Comparison of ENCODE assay signal across 9 mouse cellular contexts in the genomic region with DNA sequence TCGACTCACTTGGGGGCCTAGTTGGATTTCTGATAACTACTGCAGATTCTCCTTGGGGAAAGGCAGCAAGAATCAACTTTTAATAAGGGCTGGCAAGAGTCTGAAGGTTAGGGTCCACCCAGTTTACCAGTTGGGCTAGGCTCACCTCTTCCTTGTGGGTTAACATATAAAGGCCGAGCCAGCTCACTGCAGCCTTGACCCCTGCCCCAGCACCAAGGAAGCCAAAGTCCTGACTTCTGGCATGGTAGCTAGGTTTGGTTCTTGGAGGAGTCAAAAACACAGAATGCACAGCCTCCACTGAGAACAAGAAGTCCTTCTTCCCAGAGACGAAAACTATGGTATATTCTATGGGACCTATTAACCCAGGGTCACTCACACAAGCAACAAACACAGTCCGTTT. TPM values are rescaled to one million over a fixed set of nuclear protein-coding genes. Genes with fewer than 3 reads are reported as not detected.
DNase-seq lines count a peak whose midpoint lies in the region; ATAC-seq lines count a peak whose summit lies in the region.
"Had no signal": no experiment of that assay in that cellular context is flagged by ENCODE, and none has a peak within 500 bp of the region (broad histone marks: within the 10 kb centered on the region; RNA-seq: fewer than 3 reads in every experiment).

No protein-coding gene starts in this region.

- no peak overlapping the region for H3K9ac ChIP-seq in heart, embryonic 11.5 days (ENCODE audit: low read depth, low read length)

- H3K4me1 ChIP-seq in heart, embryonic 11.5 days (ENCODE audit: control insufficient read depth, insufficient read depth, low read length) = peaks cover 15% of the 10 kb centered on the region
- peaks cover 25% of the 10 kb centered on the region for H3K4me1 ChIP-seq in limb, embryonic 10.5 days

- no peak overlapping the region for H3K27ac ChIP-seq in heart, embryonic 11.5 days (ENCODE audit: low read depth, low read length)
- H3K27ac ChIP-seq in limb, embryonic 10.5 days = no peak overlapping the region

- H3K36me3 ChIP-seq in heart, embryonic 11.5 days (ENCODE audit: control insufficient read depth, insufficient read depth, low read length) = peaks cover 15% of the 10 kb centered on the region
- H3K36me3 ChIP-seq in limb, embryonic 10.5 days = peaks cover 46% of the 10 kb centered on the region

- intact Hi-C loops in heart, postnatal 25 days (cut with DNase I) = loop anchor here (5.0 kb wide), 1 partner anchor 76 kb away; no protein-coding TSS in a partner anchor
- intact Hi-C loops in left cerebral cortex, postnatal 25 days (cut with DNase I) = no loop called here

- no peak for DNase-seq in heart, postnatal 25 days (ENCODE audit: low spot score)
- DNase-seq in urinary bladder, adult 2 months (ENCODE audit: low spot score) = peak; percentile 18
- DNase-seq in urinary bladder, postnatal 4 days (ENCODE audit: low spot score in 2 of 2) = no peak
- no peak for DNase-seq in limb, embryonic 10.5 days (ENCODE audit: low spot score)
- no peak for DNase-seq in ovary, adult 18-20 months (ENCODE audit: low spot score)
- DNase-seq in left cerebral cortex, postnatal 25 days (ENCODE audit: low spot score in 2 of 2) = no peak
- no peak for DNase-seq in thymus, postnatal 4 days

- ATAC-seq in heart, embryonic 11.5 days (replicated peaks; ENCODE audit: insufficient number of reproducible peaks, low FRiP score, low TSS enrichment) = no peak

- WGBS in heart, embryonic 11.5 days (ENCODE audit: insufficient replicate concordance) = 58% methylated on average over 4 of the region's 4 CpGs
- 67% methylated on average over 4 of the region's 4 CpGs for WGBS in limb, embryonic 10.5 days

- H3K27me3 ChIP-seq in heart, embryonic 11.5 days (ENCODE audit: control insufficient read depth, insufficient read depth, low read length) = no peaks in the 10 kb centered on the region
- H3K27me3 ChIP-seq in limb, embryonic 10.5 days (ENCODE audit: low read depth, poor library complexity, severe bottlenecking) = no peaks in the 10 kb centered on the region

- H3K4me3 ChIP-seq in heart, embryonic 11.5 days (ENCODE audit: low read depth, low read length) = no peak overlapping the region
- H3K4me3 ChIP-seq in limb, embryonic 10.5 days = peak overlapping the region; percentile 72

- H3K9me3 ChIP-seq in heart, embryonic 11.5 days (replicated peaks; ENCODE audit: control insufficient read depth, low read length) = no peaks in the 10 kb centered on the region
- no peaks in the 10 kb centered on the region for H3K9me3 ChIP-seq in limb, embryonic 10.5 days (replicated peaks)

- peak overlapping the region; percentile 99 for H3K4me2 ChIP-seq in heart, embryonic 11.5 days

RNA-seq across cellular contexts. Expression of a gene that starts 0.4 kb away (rescaled TPM):
- 2.7 and 3.1 TPM in 2 replicates for polyA plus RNA-seq in heart, embryonic 11.5 days (2014; fragmentation: Nextera tagmentation; extraction: Ambion mirVana)
- 1 to 10 TPM; 1.9 to 3.1 TPM for total RNA-seq in heart, postnatal 25 days (2021)
- 10.1 and 11.8 TPM in 2 replicates for polyA plus RNA-seq in urinary bladder, adult 2 months (2012; rRNA removed)
- polyA plus RNA-seq in limb, embryonic 10.5 days (2016; fragmentation: Nextera tagmentation; extraction: Ambion mirVana) = 2.9 and 4.7 TPM in 2 replicates
- under 1 TPM; 0.27 to 0.69 TPM for total RNA-seq in left cerebral cortex, postnatal 25 days (2021)
- total RNA-seq: monocyte, adult 5-6 weeks had no signal

RNA-seq across cellular contexts. Expression of a gene that starts 16.1 kb away (rescaled TPM):
- 31.9 and 33.5 TPM in 2 replicates for polyA plus RNA-seq in heart, embryonic 11.5 days (2014; fragmentation: Nextera tagmentation; extraction: Ambion mirVana)
- 10 to 100 TPM; 15.2 to 17.6 TPM for total RNA-seq in heart, postnatal 25 days (2021)
- 64.1 and 68.0 TPM in 2 replicates for polyA plus RNA-seq in urinary bladder, adult 2 months (2012; rRNA removed)
- 72.7 and 82.2 TPM in 2 replicates for polyA plus RNA-seq in limb, embryonic 10.5 days (2016; fragmentation: Nextera tagmentation; extraction: Ambion mirVana)
- 1 to 10 TPM; 4.1 to 4.4 TPM for total RNA-seq in left cerebral cortex, postnatal 25 days (2021)

RNA-seq across cellular contexts. Expression of a gene that starts 38.9 kb away (rescaled TPM):
- 131 and 155 TPM in 2 replicates for polyA plus RNA-seq in heart, embryonic 11.5 days (2014; fragmentation: Nextera tagmentation; extraction: Ambion mirVana)
- 100 to 1,000 TPM; 108 to 111 TPM for total RNA-seq in heart, postnatal 25 days (2021)
- polyA plus RNA-seq in urinary bladder, adult 2 months (2012; rRNA removed) = 111 and 130 TPM in 2 replicates
- polyA plus RNA-seq in limb, embryonic 10.5 days (2016; fragmentation: Nextera tagmentation; extraction: Ambion mirVana) = 263 and 287 TPM in 2 replicates
- 100 to 1,000 TPM; 133 to 147 TPM for total RNA-seq in left cerebral cortex, postnatal 25 days (2021)

RNA-seq across cellular contexts. Expression of a gene that starts 59.9 kb away (rescaled TPM):
- 18.5 and 23.2 TPM in 2 replicates for polyA plus RNA-seq in heart, embryonic 11.5 days (2014; fragmentation: Nextera tagmentation; extraction: Ambion mirVana)
- total RNA-seq in heart, postnatal 25 days (2021) = 10 to 100 TPM; 37.6 to 38.7 TPM
- polyA plus RNA-seq in urinary bladder, adult 2 months (2012; rRNA removed) = 26.3 and 40.8 TPM in 2 replicates
- polyA plus RNA-seq in limb, embryonic 10.5 days (2016; fragmentation: Nextera tagmentation; extraction: Ambion mirVana) = 48.2 and 52.1 TPM in 2 replicates
- 10 to 100 TPM; 33.9 to 35.6 TPM for total RNA-seq in left cerebral cortex, postnatal 25 days (2021)
